Comparison of ENCODE assay signal across 16 mouse cellular contexts in the genomic region with DNA sequence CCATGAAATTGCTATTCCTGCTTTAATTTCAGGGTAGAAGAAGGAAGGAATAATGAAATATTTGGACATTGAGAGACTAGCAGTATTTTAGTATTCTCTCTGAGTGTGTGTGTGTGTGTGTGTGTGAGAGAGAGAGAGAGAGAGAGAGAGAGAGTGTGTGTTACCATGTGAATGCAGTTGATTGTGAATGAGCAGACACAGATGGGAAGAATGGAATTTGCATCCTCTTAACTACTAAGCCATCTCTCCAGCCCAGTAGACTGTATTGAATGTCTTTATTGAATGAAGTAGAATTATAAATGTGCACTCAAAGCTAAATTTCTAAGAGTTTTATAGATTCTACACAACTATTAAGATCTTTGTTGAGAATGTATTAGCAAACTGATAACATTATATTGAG.
"Had no signal": no experiment of that assay in that cellular context is flagged by ENCODE, and none has a peak within 500 bp of the region (broad histone marks: within the 10 kb centered on the region; RNA-seq: fewer than 3 reads in every experiment).

No protein-coding gene starts in this region.

- H3K4me2 ChIP-seq: lung, embryonic 15.5 days; midbrain, embryonic 11.5 days; midbrain, embryonic 13.5 days; midbrain, embryonic 15.5 days; neural tube, embryonic 12.5 days; stomach, embryonic 15.5 days had no signal

- ATAC-seq: lung, postnatal 0 days; midbrain, embryonic 13.5 days; midbrain, embryonic 15.5 days had no signal

- H3K4me3 ChIP-seq: lung, embryonic 15.5 days; megakaryocyte, embryonic 14.5 days; midbrain, embryonic 13.5 days; midbrain, embryonic 15.5 days; neural tube, embryonic 12.5 days; stomach, embryonic 15.5 days had no signal

- H3K36me3 ChIP-seq: lung, embryonic 15.5 days; midbrain, embryonic 13.5 days; midbrain, embryonic 15.5 days; neural tube, embryonic 12.5 days; stomach, embryonic 15.5 days had no signal

- H3K27ac ChIP-seq: lung, embryonic 15.5 days; macrophage; midbrain, embryonic 13.5 days; midbrain, embryonic 15.5 days; neural tube, embryonic 12.5 days; stomach, embryonic 15.5 days; stomach, postnatal 0 days had no signal

- H3K27me3 ChIP-seq: lung, embryonic 15.5 days; megakaryocyte, embryonic 14.5 days; midbrain, embryonic 13.5 days; midbrain, embryonic 15.5 days; neural tube, embryonic 12.5 days; stomach, embryonic 15.5 days had no signal

- DNase-seq: lung, adult 2 months; lung, postnatal 14 days; lung, postnatal 36 days; right cerebral cortex, postnatal 14 days; thymus, postnatal 14 days; thymus, postnatal 36 days had no signal

- H3K9ac ChIP-seq: lung, embryonic 15.5 days; midbrain, embryonic 13.5 days; midbrain, embryonic 15.5 days; neural tube, embryonic 12.5 days; stomach, embryonic 15.5 days had no signal

- H3K4me1 ChIP-seq: lung, embryonic 15.5 days; megakaryocyte, embryonic 14.5 days; midbrain, embryonic 13.5 days; midbrain, embryonic 15.5 days; neural tube, embryonic 12.5 days; stomach, embryonic 15.5 days had no signal

- H3K9me3 ChIP-seq: lung, embryonic 15.5 days; midbrain, embryonic 13.5 days; midbrain, embryonic 15.5 days; neural tube, embryonic 12.5 days; stomach, embryonic 15.5 days had no signal
